ENCODE assay signal across 18 mouse cellular contexts in genomic region chr5:93235888-93236287, GRCm38 (mm10). TPM values are rescaled to one million over a fixed set of nuclear protein-coding genes. Genes with fewer than 3 reads are reported as not detected.
A peak's percentile ranks its signal among the peaks of the same experiment; 100 is the strongest.
DNase-seq lines count a peak whose midpoint lies in the region; TF ChIP-seq lines count a peak whose summit lies in the region.
"Had no signal": no experiment of that assay in that cellular context is flagged by ENCODE, and none has a peak within 500 bp of the region (broad histone marks: within the 10 kb centered on the region; RNA-seq: fewer than 3 reads in every experiment).

No protein-coding gene starts in this region.

- TF ChIP-seq POLR2A in lung, adult 2 months (IDR thresholded peaks at IDR 0.05; ENCODE audit: borderline replicate concordance, extremely low read depth, low read depth, low read length): no peak

- no peak overlapping the region for H3K4me3 ChIP-seq in lung, adult 2 months (replicated peaks; ENCODE audit: extremely low read depth, low read depth, low read length)
- H3K4me3 ChIP-seq: embryonic facial prominence, embryonic 15.5 days; forebrain, embryonic 12.5 days; heart, embryonic 10.5 days; midbrain, embryonic 13.5 days had no signal

- H3K4me1 ChIP-seq in lung, adult 2 months (ENCODE audit: control insufficient read depth, insufficient read depth, low read length): no peaks in the 10 kb centered on the region
- H3K4me1 ChIP-seq: embryonic facial prominence, embryonic 15.5 days; forebrain, embryonic 12.5 days; heart, embryonic 10.5 days; midbrain, embryonic 13.5 days had no signal

- TF ChIP-seq CTCF in lung, adult 2 months (IDR thresholded peaks at IDR 0.05; ENCODE audit: insufficient read depth, low read length): no peak

- peak; percentile 78 for DNase-seq in left cerebral cortex, postnatal 4 days
- no peak for DNase-seq in left cerebral cortex, postnatal 14 days (ENCODE audit: low spot score in 2 of 2)
- DNase-seq in cerebellum, adult 18-20 months: peak; percentile 96
- peak; percentile 95 to 98 for DNase-seq in cerebellum, postnatal 25 days
- peak; percentile 62 to 67 for DNase-seq in layer of hippocampus, postnatal 25 days (ENCODE audit: extremely low spot score in 1 of 2, low spot score in 1 of 2)
- no peak for DNase-seq in lung, adult 2 months
- no peak for DNase-seq in MN1 (ENCODE audit: low spot score)
- DNase-seq in urinary bladder, adult 2 months (ENCODE audit: low spot score): no peak
- DNase-seq: gastrocnemius, postnatal 14 days; heart, postnatal 4 days; kidney, adult 8-10 months; liver, postnatal 0 days; thymus, postnatal 14 days had no signal

- intact Hi-C loops in left cerebral cortex, postnatal 4 days (cut with DNase I): no loop called here
- intact Hi-C loops in left cerebral cortex, postnatal 14 days (cut with DNase I): no loop called here

- WGBS in lung, adult 2 months: 91% methylated on average over 3 of the region's 3 CpGs

RNA-seq across cellular contexts. Expression of gene 2010109A12Rik, which starts 29.6 kb away (rescaled TPM):
- under 1 TPM in 1 of 2 experiments, not detected in 1; 0.98 TPM for total RNA-seq in left cerebral cortex, postnatal 4 days (2021)
- 1 to 10 TPM in 1 of 2 experiments, under 1 TPM in 1; 0.42 to 1.4 TPM for total RNA-seq in left cerebral cortex, postnatal 14 days (2021)
- 1 to 10 TPM in 1 of 2 experiments, under 1 TPM in 1; 0.49 to 2.6 TPM for total RNA-seq in layer of hippocampus, postnatal 25 days (2021)
- polyA plus RNA-seq in lung, adult 2 months (2012; rRNA removed): not detected in 2 replicates
- 0.44 and 0.68 TPM in 2 replicates for polyA plus RNA-seq in urinary bladder, adult 2 months (2012; rRNA removed)
- polyA plus RNA-seq: macrophage had no signal

RNA-seq across cellular contexts. Expression of gene Ccni, which starts 29.6 kb away (rescaled TPM):
- total RNA-seq in left cerebral cortex, postnatal 4 days (2021): 100 to 1,000 TPM; 267 to 277 TPM
- total RNA-seq in left cerebral cortex, postnatal 14 days (2021): 100 to 1,000 TPM; 304 to 308 TPM
- 100 to 1,000 TPM; 271 to 283 TPM for total RNA-seq in layer of hippocampus, postnatal 25 days (2021)
- polyA plus RNA-seq in lung, adult 2 months (2012; rRNA removed): 82.0 and 97.1 TPM in 2 replicates
- polyA plus RNA-seq in urinary bladder, adult 2 months (2012; rRNA removed): 65.0 and 103 TPM in 2 replicates

RNA-seq across cellular contexts. Expression of gene Ccng2, which starts 31.2 kb away (rescaled TPM):
- total RNA-seq in left cerebral cortex, postnatal 4 days (2021): 10 to 100 TPM; 46.3 to 50.2 TPM
- total RNA-seq in left cerebral cortex, postnatal 14 days (2021): 10 to 100 TPM; 38.4 to 40.9 TPM
- total RNA-seq in layer of hippocampus, postnatal 25 days (2021): 10 to 100 TPM; 49.1 to 58.5 TPM
- polyA plus RNA-seq in lung, adult 2 months (2012; rRNA removed): 23.6 and 56.6 TPM in 2 replicates
- polyA plus RNA-seq in urinary bladder, adult 2 months (2012; rRNA removed): 19.8 and 21.4 TPM in 2 replicates

Comparison
In these comparisons a context has a peak if more than half of its experiments do, and no peak if none do; other contexts are left out.
1. DNase-seq: peak in left cerebral cortex, postnatal 4 days (single experiment), cerebellum, adult 18-20 months (2 of 2), cerebellum, postnatal 25 days (2 of 2) and layer of hippocampus, postnatal 25 days (2 of 2); none in left cerebral cortex, postnatal 14 days (0 of 2), lung, adult 2 months (single experiment), MN1 (single experiment) and urinary bladder, adult 2 months (single experiment).